Mouse (Mus musculus) kidney, adult 2 months (tissue): ENCODE results near the gene Ythdf2.

Source experiments
- CTCF ChIP-seq: fragments of 200-500 bp; conservative IDR thresholded peaks from 2 replicates; pipeline ENCODE4 v1.5.1; 2011; ENCODE audit warnings: low read depth, mild to moderate bottlenecking, control low read depth, low read length, moderate library complexity, mixed read lengths; ENCODE audit not compliant: insufficient read depth, insufficient read length
- POLR2A ChIP-seq: fragments of 200-500 bp; IDR thresholded peaks from one replicate; pipeline ENCODE4 v1.6.1; 2011; ENCODE audit warnings: low read depth, low read length, control low read depth

DNA sequence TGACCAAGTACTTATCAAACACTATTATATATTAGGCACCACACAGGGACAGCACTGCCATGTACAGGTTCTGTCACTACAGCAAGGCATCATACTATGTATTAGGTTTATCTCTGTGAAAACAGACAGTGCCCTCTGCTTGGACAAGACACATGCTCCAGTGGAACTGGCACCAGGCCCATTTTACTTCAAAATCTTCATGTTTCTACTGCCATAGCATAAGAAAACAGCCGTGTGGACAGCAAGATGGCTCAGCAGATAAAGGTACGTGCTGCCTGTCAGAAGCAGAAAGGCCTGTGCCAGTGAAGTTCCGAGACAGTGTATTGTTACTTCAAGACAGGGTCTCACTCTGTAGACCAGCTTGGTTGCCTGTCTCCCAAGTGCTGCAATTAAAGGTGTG is 29.1 kb upstream of the Ythdf2 start:
- TF ChIP-seq CTCF (no peak), POLR2A (no peak)
